Mouse (Mus musculus) heart, postnatal 0 days (tissue): ENCODE results near the gene Cdh3.

Experiments
- CTCF ChIP-seq: IDR thresholded peaks from 2 replicates; pipeline ENCODE4 v1.5.1; 2016; ENCODE audit warnings: antibody characterized with exemption, control low read depth, low read depth
- EP300 ChIP-seq: IDR thresholded peaks from 2 replicates; pipeline ENCODE4 v1.6.1; 2016; ENCODE audit warnings: antibody characterized with exemption, low read depth

DNA sequence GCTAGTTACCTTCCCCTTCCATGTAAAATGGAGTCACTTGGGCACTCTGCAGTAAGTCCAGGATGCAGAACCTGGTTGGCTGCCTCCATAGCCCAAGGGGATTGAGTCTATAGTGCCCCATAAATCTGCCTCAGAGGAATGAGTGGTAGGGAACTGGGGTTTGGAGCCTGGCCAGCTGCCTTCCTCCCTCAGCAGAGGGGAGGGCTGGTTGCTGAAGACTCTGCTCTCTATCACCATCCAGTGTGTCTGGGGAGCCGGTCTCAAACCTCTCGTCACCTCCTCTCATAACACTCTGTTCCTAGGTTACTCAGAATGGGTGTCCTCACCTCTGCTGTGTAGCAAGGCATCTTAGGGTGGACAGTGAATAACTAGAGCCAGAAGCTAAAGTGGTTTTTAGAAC lies 5.9 kb downstream of the Cdh3 start:
- TF ChIP-seq CTCF = no peak
- TF ChIP-seq EP300 = no peak
